Mouse (Mus musculus) heart, embryonic 11.5 days (tissue): ENCODE data around the gene L1cam. TPM values are rescaled to one million over a fixed set of nuclear protein-coding genes. Genes with fewer than 3 reads are reported as not detected.

Source experiments
- ATAC-seq: fragments of 200-750 bp; cut with Nextera tagmentation; replicated peaks from 2 replicates; pipeline ENCODE4 v1.8.0; 2017; ENCODE audit warnings: moderate library complexity; ENCODE audit not compliant: insufficient number of reproducible peaks, low FRiP score, low TSS enrichment
- H3K27ac ChIP-seq: fragments of 300-500 bp; sonication (generic); 2 replicates; pipeline ENCODE4 v1.5.1; 2014; ENCODE audit warnings: mild to moderate bottlenecking, low read depth, low read length
- H3K27me3 ChIP-seq: fragments of 300-500 bp; sonication (generic); 2 replicates; pipeline ENCODE4 v1.6.1; 2014; ENCODE audit warnings: mild to moderate bottlenecking, low read length, mixed read lengths; ENCODE audit not compliant: control insufficient read depth, insufficient read depth
- H3K36me3 ChIP-seq: fragments of 300-500 bp; sonication (generic); 2 replicates; pipeline ENCODE4 v1.6.1; 2014; ENCODE audit warnings: mild to moderate bottlenecking, low read length, moderate library complexity, mixed read lengths; ENCODE audit not compliant: control insufficient read depth, insufficient read depth
- H3K4me1 ChIP-seq: fragments of 300-500 bp; sonication (generic); 2 replicates; pipeline ENCODE4 v1.6.1; 2014; ENCODE audit warnings: low read length; ENCODE audit not compliant: control insufficient read depth, insufficient read depth
- H3K4me2 ChIP-seq: fragments of 300-500 bp; sonication (generic); 2 replicates; pipeline ENCODE4 v1.6.1; 2014; ENCODE audit warnings: mild to moderate bottlenecking, moderate library complexity
- H3K4me3 ChIP-seq: fragments of 300-500 bp; sonication (generic); 2 replicates; pipeline ENCODE4 v1.5.1; 2014; ENCODE audit warnings: low read depth, low read length
- H3K9ac ChIP-seq: fragments of 300-500 bp; sonication (generic); 2 replicates; pipeline ENCODE4 v1.6.1; 2014; ENCODE audit warnings: mild to moderate bottlenecking, low read depth, low read length, moderate library complexity
- H3K9me3 ChIP-seq: fragments of 300-500 bp; sonication (generic); replicated peaks from 2 replicates; pipeline ENCODE4 v1.6.1; 2016; ENCODE audit warnings: low read length; ENCODE audit not compliant: control insufficient read depth
- WGBS: fragments of 180-500 bp; shearing (Covaris S2); extraction: QIAGEN DNeasy Blood & Tissue Kit; methylation state at CpG from one replicate; pipeline ENCODE4 v1.1.7; 2014; ENCODE audit not compliant: insufficient replicate concordance; 5-methylcytosine and 5-hydroxymethylcytosine counted together
- polyA plus RNA-seq: library from polyadenylated mRNA; unstranded; fragments of >200 nt; fragmentation: Nextera tagmentation; extraction: Ambion mirVana; gene quantifications from 2 replicates; pipeline ENCODE4 v1.2.1, GENCODE M21; 2014

L1cam gene
- polyA plus RNA-seq, 1 experiment from 2014 or later = 1.3 TPM

DNA sequence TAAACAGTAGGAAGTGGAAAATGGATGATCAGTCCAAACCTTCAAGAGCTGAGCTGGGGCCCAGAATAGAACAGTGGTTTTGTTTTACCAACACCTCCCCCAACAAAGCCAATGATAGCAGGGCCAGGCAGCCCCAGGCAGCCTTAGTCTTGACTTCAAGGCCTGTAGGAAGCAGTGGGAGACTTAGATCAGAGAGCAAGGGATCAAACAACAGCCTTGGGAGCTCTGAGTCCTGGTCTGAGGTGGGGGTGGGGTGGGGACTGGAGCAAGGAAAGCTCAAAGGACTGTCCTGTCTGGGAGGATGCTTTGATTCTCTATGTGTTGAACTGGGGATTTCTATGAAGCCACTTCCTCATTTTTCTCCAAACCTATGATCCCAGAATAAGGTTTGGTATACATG, 24.4 kb downstream of the L1cam start:
- no peak for ATAC-seq
- Histone ChIP-seq H3K4me1 (no peaks in the 10 kb centered on the region), H3K27ac (no peak overlapping the region), H3K9me3 (no peaks in the 10 kb centered on the region), H3K4me3 (no peak overlapping the region), H3K27me3 (peaks cover 6% of the 10 kb centered on the region), H3K36me3 (no peaks in the 10 kb centered on the region), H3K4me2 (no peak overlapping the region), H3K9ac (no peak overlapping the region)

DNA sequence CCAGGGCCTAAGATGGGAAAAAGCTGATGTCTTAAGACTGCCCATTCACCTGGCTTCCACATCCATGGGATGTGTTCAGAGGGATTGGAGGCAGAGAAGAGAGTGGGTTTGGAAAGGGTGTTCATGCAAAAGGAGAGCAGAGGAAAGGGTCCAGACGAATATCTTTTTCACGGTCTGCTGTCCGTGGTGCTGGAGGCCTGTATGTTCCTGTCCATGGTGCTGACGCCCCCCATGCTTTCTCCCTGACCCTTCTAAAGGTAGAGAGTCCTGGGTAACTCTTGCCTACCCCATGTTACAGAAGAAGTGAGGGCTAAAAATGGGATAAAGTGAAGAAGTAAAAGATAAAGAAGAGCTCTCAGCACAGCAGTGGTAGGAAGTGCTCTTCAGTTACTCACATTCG, 26.6 kb downstream of the L1cam start:
- Histone ChIP-seq H3K36me3 (no peaks in the 10 kb centered on the region), H3K4me1 (no peaks in the 10 kb centered on the region), H3K27me3 (no peaks in the 10 kb centered on the region), H3K4me2 (no peak overlapping the region), H3K9me3 (no peaks in the 10 kb centered on the region), H3K9ac (no peak overlapping the region), H3K27ac (no peak overlapping the region), H3K4me3 (no peak overlapping the region)
- WGBS = 14% methylated on average over 5 of the region's 5 CpGs
- ATAC-seq = no peak

DNA sequence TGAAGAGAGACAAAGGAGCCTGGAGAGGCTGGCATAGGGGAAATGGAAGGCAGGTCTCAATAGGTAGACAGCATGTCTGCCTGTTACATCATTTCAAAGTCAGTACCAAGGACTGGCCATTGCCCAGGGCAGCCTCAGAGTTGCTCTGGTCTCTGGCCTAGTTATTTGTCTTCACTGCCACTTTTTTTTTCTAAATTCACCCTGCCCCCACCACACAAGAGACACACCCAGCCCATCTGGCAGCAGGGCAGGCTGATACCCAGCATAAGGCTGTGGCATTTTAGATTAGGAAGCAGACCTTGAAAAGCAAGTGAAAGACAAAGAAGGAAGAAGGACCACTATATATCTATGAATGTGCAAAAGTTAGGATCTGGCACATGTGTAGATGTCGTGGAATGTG, 28.1 kb downstream of the L1cam start:
- WGBS = 73% methylated on average over 1 of the region's 1 CpGs
- Histone ChIP-seq H3K4me1 (no peaks in the 10 kb centered on the region), H3K9me3 (no peaks in the 10 kb centered on the region), H3K9ac (no peak overlapping the region), H3K4me3 (no peak overlapping the region), H3K27ac (no peak overlapping the region), H3K36me3 (no peaks in the 10 kb centered on the region), H3K4me2 (no peak overlapping the region), H3K27me3 (no peaks in the 10 kb centered on the region)
- no peak for ATAC-seq

DNA sequence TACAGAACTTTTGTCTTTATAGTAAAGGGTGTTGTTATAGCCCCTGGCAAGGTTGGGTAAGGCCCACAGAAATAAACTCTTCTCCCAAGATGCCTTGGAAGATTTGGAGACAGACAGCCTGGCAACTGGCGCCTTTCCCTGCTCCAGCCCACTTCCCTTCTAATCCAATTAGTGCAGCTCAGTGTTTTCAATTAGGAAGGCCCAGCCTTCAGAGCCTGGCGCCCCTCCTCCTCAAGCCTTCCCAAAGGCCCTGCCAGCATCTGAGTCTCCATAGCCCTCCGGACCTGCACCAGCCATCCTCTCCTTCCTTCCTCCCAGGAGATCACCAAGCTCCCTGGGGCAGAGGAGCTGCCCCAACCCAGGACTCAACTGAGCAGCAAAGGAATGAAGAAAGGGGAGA, 28.6 kb downstream of the L1cam start:
- Histone ChIP-seq H3K9ac (no peak overlapping the region), H3K27me3 (peaks cover 5% of the 10 kb centered on the region; the same call in 1 of the 2 replicates), H3K27ac (no peak overlapping the region), H3K36me3 (no peaks in the 10 kb centered on the region), H3K9me3 (no peaks in the 10 kb centered on the region), H3K4me2 (no peak overlapping the region), H3K4me3 (no peak overlapping the region), H3K4me1 (no peaks in the 10 kb centered on the region)
- ATAC-seq = no peak
- 34% methylated on average over 3 of the region's 3 CpGs for WGBS

DNA sequence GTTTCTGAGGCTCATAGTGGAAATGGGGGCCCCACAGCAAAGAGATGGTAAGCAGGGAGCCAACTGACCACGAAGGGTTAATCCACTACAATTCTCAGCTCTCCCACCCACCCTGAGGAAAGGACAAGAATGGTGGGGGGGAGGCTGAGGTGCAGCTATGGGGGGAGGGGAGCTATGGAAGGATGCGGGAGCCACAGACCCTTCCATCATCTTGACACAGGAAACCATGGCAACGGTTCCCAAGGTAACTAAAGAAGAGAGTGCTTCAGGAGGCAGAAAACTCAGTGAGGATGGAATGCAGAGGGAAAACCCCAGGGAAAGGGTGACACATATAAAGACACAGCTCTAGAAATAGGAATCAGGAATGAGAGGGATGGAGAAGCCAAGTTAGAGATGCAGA, 31.2 kb downstream of the L1cam start:
- Histone ChIP-seq H3K9me3 (no peaks in the 10 kb centered on the region), H3K9ac (no peak overlapping the region), H3K27me3 (peaks cover 5% of the 10 kb centered on the region; the same call in 1 of the 2 replicates), H3K4me1 (no peaks in the 10 kb centered on the region), H3K27ac (no peak overlapping the region), H3K4me3 (no peak overlapping the region), H3K36me3 (no peaks in the 10 kb centered on the region), H3K4me2 (no peak overlapping the region)
- no peak for ATAC-seq
- WGBS = 47% methylated on average over 3 of the region's 3 CpGs

DNA sequence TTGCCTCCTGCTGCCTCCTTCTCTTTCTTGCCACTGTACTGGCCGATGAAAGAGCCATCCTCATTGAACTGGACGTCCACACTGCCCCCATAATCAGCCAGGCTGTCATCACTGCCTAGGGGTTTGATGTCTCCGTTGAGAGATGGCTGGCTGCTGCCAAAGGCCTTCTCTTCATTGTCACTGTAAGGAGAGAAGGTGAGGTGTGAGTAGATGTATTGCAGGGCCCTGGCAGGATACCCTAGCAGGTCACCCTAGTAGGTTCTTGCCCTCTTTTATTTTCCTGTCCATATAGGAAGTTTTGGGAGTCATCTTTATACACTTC, 40.9 kb downstream of the L1cam start:
- H3K9ac ChIP-seq = no peak overlapping the region
- H3K4me3 ChIP-seq = no peak overlapping the region
- H3K27ac ChIP-seq = no peak overlapping the region
- no peaks in the 10 kb centered on the region for H3K9me3 ChIP-seq
- H3K36me3 ChIP-seq = no peaks in the 10 kb centered on the region
- H3K27me3 ChIP-seq = 0 out of 2 replicates have a peak, but pooled peaks cover 5% of the 10 kb centered on the region
- 36% methylated on average over 3 of the region's 3 CpGs for WGBS
- no peak for ATAC-seq
- H3K4me1 ChIP-seq = no peaks in the 10 kb centered on the region
- no peak overlapping the region for H3K4me2 ChIP-seq

DNA sequence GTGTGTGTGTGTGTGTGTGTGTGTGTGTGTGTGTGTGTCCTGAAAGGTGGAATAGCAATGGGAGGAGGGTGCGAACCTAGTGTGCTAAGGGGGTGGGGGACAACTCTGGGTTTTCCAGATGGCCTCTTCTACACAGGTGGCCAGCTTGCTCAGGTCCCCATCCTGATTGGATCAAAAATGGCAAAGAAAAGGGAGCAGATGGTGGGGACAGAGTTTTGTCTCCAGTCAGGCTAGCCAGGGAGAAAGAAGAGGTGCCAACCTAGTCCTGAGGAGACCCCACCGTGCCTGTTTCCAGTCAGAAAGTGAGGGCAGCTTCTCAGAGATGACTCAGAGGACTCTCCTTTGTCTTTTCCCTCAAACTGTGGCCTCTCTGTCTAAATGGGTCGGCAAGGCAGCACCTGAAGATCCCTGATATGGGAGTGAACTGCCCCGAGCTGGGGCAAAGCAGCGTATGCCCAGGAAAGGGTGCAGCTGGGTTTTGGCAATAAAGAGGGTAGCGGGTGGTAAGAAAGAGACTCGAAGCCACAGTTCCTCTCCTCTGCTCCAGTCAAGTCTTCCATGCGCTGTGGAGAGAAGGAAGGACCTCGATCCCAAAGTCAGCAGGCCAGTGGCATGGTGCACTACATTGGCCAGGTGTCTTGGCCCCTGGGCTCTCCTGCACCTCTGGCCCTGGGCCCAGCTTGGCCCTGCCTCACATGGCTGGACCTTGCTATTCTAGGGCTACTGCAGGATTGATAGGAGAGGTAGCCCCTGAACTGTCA, 41.4 kb downstream of the L1cam start:
- H3K9ac ChIP-seq = no peak overlapping the region
- H3K27ac ChIP-seq = no peak overlapping the region
- H3K4me1 ChIP-seq = no peaks in the 10 kb centered on the region
- no peak overlapping the region for H3K4me2 ChIP-seq
- no peaks in the 10 kb centered on the region for H3K9me3 ChIP-seq
- no peak for ATAC-seq
- no peaks in the 10 kb centered on the region for H3K36me3 ChIP-seq
- WGBS = 70% methylated on average over 9 of the region's 9 CpGs
- no peak overlapping the region for H3K4me3 ChIP-seq
- H3K27me3 ChIP-seq = 0 out of 2 replicates have a peak, but pooled peaks cover 5% of the 10 kb centered on the region

DNA sequence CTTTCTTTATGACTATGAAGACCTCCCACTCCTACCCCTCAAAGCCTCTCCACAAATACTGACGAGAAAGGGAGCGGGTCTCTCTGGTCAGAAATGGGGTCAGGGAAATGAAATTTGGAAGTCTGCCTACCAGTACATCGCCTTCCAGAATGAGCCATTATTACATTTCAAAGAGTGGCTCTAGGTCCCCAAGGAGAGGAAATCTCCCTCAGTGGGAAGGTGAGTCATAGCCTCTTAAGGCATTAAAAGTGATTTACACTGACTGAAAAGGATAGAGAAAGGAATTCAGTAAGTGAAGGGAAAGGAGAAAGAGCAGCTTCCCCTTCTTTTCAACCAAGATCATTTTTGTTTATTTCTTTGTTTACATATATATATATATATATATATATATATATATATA, 59.2 kb downstream of the L1cam start:
- ATAC-seq = no peak
- Histone ChIP-seq H3K9me3 (no peaks in the 10 kb centered on the region), H3K4me3 (no peak overlapping the region), H3K9ac (no peak overlapping the region), H3K4me1 (no peaks in the 10 kb centered on the region), H3K36me3 (no peaks in the 10 kb centered on the region), H3K27me3 (no peaks in the 10 kb centered on the region), H3K4me2 (no peak overlapping the region), H3K27ac (no peak overlapping the region)
- 69% methylated on average over 3 of the region's 3 CpGs for WGBS

DNA sequence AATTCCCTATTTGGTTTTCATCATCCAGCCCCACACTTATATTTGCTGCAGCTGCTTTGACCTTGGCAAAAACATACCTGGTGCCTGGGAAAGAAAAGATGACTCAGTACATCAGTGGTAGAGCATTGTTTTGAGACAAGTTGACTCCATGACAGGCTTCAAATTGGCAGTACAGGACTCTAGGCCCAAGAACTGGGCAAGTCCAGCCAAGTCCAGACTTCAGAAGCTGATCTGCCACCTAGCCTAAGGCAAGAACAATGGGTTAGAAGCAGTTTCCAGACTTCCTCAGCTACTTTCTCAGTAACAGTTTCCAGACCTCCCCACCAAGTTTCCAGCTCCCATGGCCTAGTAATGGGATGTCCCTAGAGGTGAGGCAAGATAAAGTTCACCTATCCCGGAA, 60.2 kb downstream of the L1cam start:
- no peak overlapping the region for H3K4me2 ChIP-seq
- no peaks in the 10 kb centered on the region for H3K9me3 ChIP-seq
- H3K9ac ChIP-seq = no peak overlapping the region
- H3K36me3 ChIP-seq = no peaks in the 10 kb centered on the region
- H3K4me3 ChIP-seq = no peak overlapping the region
- H3K4me1 ChIP-seq = no peaks in the 10 kb centered on the region
- H3K27ac ChIP-seq = no peak overlapping the region
- 68% methylated on average over 1 of the region's 1 CpGs for WGBS
- H3K27me3 ChIP-seq = no peaks in the 10 kb centered on the region
- ATAC-seq = no peak
